Mouse (Mus musculus) stomach, embryonic 16.5 days (tissue): ENCODE data around the gene Plcb3. TPM values are rescaled to one million over a fixed set of nuclear protein-coding genes. Genes with fewer than 3 reads are reported as not detected.
"Not testable (repeated sequence)": the region's sequence is repeated elsewhere in the genome, so short reads cannot be mapped to it uniquely, and the experiment has no call there.

Source experiments
- ATAC-seq: fragments of 200-750 bp; cut with Nextera tagmentation; 2 replicates; pipeline ENCODE4 v1.8.0; 2017; ENCODE audit warnings: moderate number of reproducible peaks, moderate TSS enrichment; ENCODE audit not compliant: insufficient read depth, low FRiP score
- H3K27ac ChIP-seq: fragments of 300-500 bp; sonication (generic); 2 replicates; pipeline ENCODE4 v1.5.1; 2014; ENCODE audit warnings: low read length
- H3K27me3 ChIP-seq: fragments of 300-500 bp; sonication (generic); 2 replicates; pipeline ENCODE4 v1.6.1; 2014; ENCODE audit warnings: low read length, control low read depth, mixed read lengths; ENCODE audit not compliant: control insufficient read depth, insufficient read depth
- H3K36me3 ChIP-seq: fragments of 300-500 bp; sonication (generic); 2 replicates; pipeline ENCODE4 v1.6.1; 2014; ENCODE audit warnings: low read length; ENCODE audit not compliant: control insufficient read depth, insufficient read depth
- H3K4me1 ChIP-seq: fragments of 300-500 bp; sonication (generic); 2 replicates; pipeline ENCODE4 v1.6.1; 2014; ENCODE audit warnings: low read length, control low read depth, mixed read lengths; ENCODE audit not compliant: control insufficient read depth, insufficient read depth
- H3K4me2 ChIP-seq: fragments of 300-500 bp; sonication (generic); 2 replicates; pipeline ENCODE4 v1.6.1; 2014; ENCODE audit warnings: low read depth, low read length, mixed read lengths
- H3K4me3 ChIP-seq: fragments of 300-500 bp; sonication (generic); replicated peaks from 2 replicates; pipeline ENCODE4 v1.5.1; 2014; ENCODE audit warnings: mild to moderate bottlenecking, low read length
- H3K9ac ChIP-seq: fragments of 300-500 bp; sonication (generic); 2 replicates; pipeline ENCODE4 v1.6.1; 2014; ENCODE audit warnings: low read length
- H3K9me3 ChIP-seq: fragments of 300-500 bp; sonication (generic); replicated peaks from 2 replicates; pipeline ENCODE4 v1.6.1; 2016; ENCODE audit warnings: low read length, control low read depth; ENCODE audit not compliant: control insufficient read depth
- WGBS: fragments of 180-500 bp; shearing (Covaris S2); extraction: QIAGEN DNeasy Blood & Tissue Kit; methylation state at CpG from one replicate; pipeline ENCODE4 v1.1.7; 2014; 5-methylcytosine and 5-hydroxymethylcytosine counted together
- polyA plus RNA-seq: library from polyadenylated mRNA; unstranded; fragments of >200 nt; fragmentation: Nextera tagmentation; extraction: Ambion mirVana; gene quantifications from 2 replicates; pipeline ENCODE4 v1.2.1, GENCODE M21; 2015

Plcb3 gene
- polyA plus RNA-seq, 1 experiment from 2014 or later: 65.4 TPM

GRCm38 (mm10) chr19:6992011-6992858, 16.0 kb upstream of the Plcb3 start, which contains the start of gene Dnajc4:
TSS of gene Dnajc4 (minus strand) at chr19:6992572.
- Histone ChIP-seq H3K4me1 (peaks cover 37% of the 10 kb centered on the region), H3K9ac (peak within 1 kb of the TSS; percentile 79), H3K27me3 (no peaks in the 10 kb centered on the region), H3K4me3 (peak within 1 kb of the TSS; percentile 69), H3K36me3 (no peaks in the 10 kb centered on the region), H3K27ac (peak within 1 kb of the TSS; percentile 56), H3K4me2 (peak within 1 kb of the TSS; percentile 79), H3K9me3 (no peaks in the 10 kb centered on the region)
- peak; percentile 94 for ATAC-seq
- under 1% methylated on average over 37 of the region's 37 CpGs for WGBS

- not testable (repeated sequence) for H3K4me2 ChIP-seq, H3K9ac ChIP-seq, H3K9me3 ChIP-seq, H3K27me3 ChIP-seq, H3K4me3 ChIP-seq, ATAC-seq, H3K36me3 ChIP-seq, H3K27ac ChIP-seq
- WGBS: 88% methylated on average over 6 of the region's 6 CpGs
- H3K4me1 ChIP-seq: peaks cover 37% of the 10 kb centered on the region
These were observed 14.9 kb upstream of the Plcb3 start for GRCm38 (mm10) chr19:6991166-6991565.

- Histone ChIP-seq H3K36me3 (peaks cover under 1% of the 10 kb centered on the region; the same call in 1 of the 2 replicates), H3K4me1 (peaks cover 41% of the 10 kb centered on the region), H3K4me3 (no peak overlapping the region), H3K4me2 (no peak overlapping the region), H3K9me3 (no peaks in the 10 kb centered on the region), H3K27me3 (no peaks in the 10 kb centered on the region), H3K27ac (no peak overlapping the region), H3K9ac (no peak overlapping the region)
- no peak for ATAC-seq
- WGBS: 85% methylated on average over 6 of the region's 6 CpGs
These were observed 14.4 kb upstream of the Plcb3 start for GRCm38 (mm10) chr19:6990712-6991111.

GRCm38 (mm10) chr19:6989251-6989650, 13.0 kb upstream of the Plcb3 start:
- WGBS: 83% methylated on average over 8 of the region's 8 CpGs
- H3K4me2 ChIP-seq: no peak overlapping the region

GRCm38 (mm10) chr19:6987904-6988285, 11.6 kb upstream of the Plcb3 start:
- Histone ChIP-seq H3K27me3 (no peaks in the 10 kb centered on the region), H3K4me3 (peak overlapping the region; percentile 88), H3K36me3 (peaks cover 11% of the 10 kb centered on the region), H3K9ac (peak overlapping the region; percentile 98), H3K4me1 (peaks cover 25% of the 10 kb centered on the region), H3K9me3 (no peaks in the 10 kb centered on the region), H3K4me2 (peak overlapping the region; percentile 94), H3K27ac (peak overlapping the region; percentile 82)
- WGBS: 4% methylated on average over 8 of the region's 8 CpGs
- ATAC-seq: no peak

More at GRCm38 (mm10) chr19:6989251-6989650, 13.0 kb upstream of the Plcb3 start:
- Histone ChIP-seq H3K27ac (no peak overlapping the region), H3K27me3 (no peaks in the 10 kb centered on the region), H3K36me3 (peaks cover 11% of the 10 kb centered on the region), H3K9me3 (no peaks in the 10 kb centered on the region), H3K9ac (peak overlapping the region; percentile 1; the same call in 1 of the 2 replicates), H3K4me3 (no peak overlapping the region), H3K4me1 (peaks cover 29% of the 10 kb centered on the region)
- ATAC-seq: no peak

- ATAC-seq: peak; percentile 56
- Histone ChIP-seq H3K9me3 (no peaks in the 10 kb centered on the region), H3K4me3 (peak within 1 kb of the TSS; percentile 88), H3K27me3 (no peaks in the 10 kb centered on the region), H3K27ac (peak within 1 kb of the TSS; percentile 82), H3K4me1 (peaks cover 22% of the 10 kb centered on the region), H3K4me2 (peak within 1 kb of the TSS; percentile 94), H3K9ac (peak within 1 kb of the TSS; percentile 98), H3K36me3 (peaks cover 11% of the 10 kb centered on the region)
- WGBS: under 1% methylated on average over 73 of the region's 85 CpGs
These were observed 11.0 kb upstream of the Plcb3 start, which contains the start of gene Vegfb for GRCm38 (mm10) chr19:6987061-6987903. TSS of gene Vegfb (minus strand) at chr19:6987651.

GRCm38 (mm10) chr19:6985951-6986708, 9.9 kb upstream of the Plcb3 start:
- Histone ChIP-seq H3K27ac (no peak overlapping the region), H3K36me3 (peaks cover 11% of the 10 kb centered on the region), H3K4me2 (peak overlapping the region; percentile 94), H3K9ac (peak overlapping the region; percentile 98), H3K9me3 (no peaks in the 10 kb centered on the region), H3K27me3 (no peaks in the 10 kb centered on the region), H3K4me1 (peaks cover 23% of the 10 kb centered on the region), H3K4me3 (peak overlapping the region; percentile 88)
- WGBS: 77% methylated on average over 10 of the region's 10 CpGs
- no peak for ATAC-seq

- no peaks in the 10 kb centered on the region for H3K27me3 ChIP-seq
- H3K9ac ChIP-seq: no peak overlapping the region
- 85% methylated on average over 19 of the region's 19 CpGs for WGBS
- no peaks in the 10 kb centered on the region for H3K9me3 ChIP-seq
- H3K4me1 ChIP-seq: peaks cover 25% of the 10 kb centered on the region
- peaks cover 11% of the 10 kb centered on the region for H3K36me3 ChIP-seq
- no peak overlapping the region for H3K27ac ChIP-seq
- no peak overlapping the region for H3K4me2 ChIP-seq
- no peak overlapping the region for H3K4me3 ChIP-seq
- ATAC-seq: no peak
These were observed 9.0 kb upstream of the Plcb3 start for GRCm38 (mm10) chr19:6985300-6985699.
